Comparison of ENCODE assay signal across 8 mouse cellular contexts in genomic region chr19:23373287-23373686, GRCm38 (mm10).
DNase-seq lines count a peak whose midpoint lies in the region; ATAC-seq and TF ChIP-seq lines count a peak whose summit lies in the region.

No protein-coding gene starts in this region.

- 50% methylated on average over 8 of the region's 8 CpGs for WGBS in forebrain, embryonic 14.5 days
- WGBS in hindbrain, embryonic 11.5 days = 49% methylated on average over 8 of the region's 8 CpGs

- H3K4me2 ChIP-seq in forebrain, embryonic 14.5 days (ENCODE audit: low read length) = no peak overlapping the region
- H3K4me2 ChIP-seq in hindbrain, embryonic 11.5 days (replicated peaks; ENCODE audit: low read depth, low read length) = no peak overlapping the region

- TF ChIP-seq POLR2A in bone marrow macrophage, adult 2 months (IDR thresholded peaks at IDR 0.05; ENCODE audit: borderline replicate concordance, low read depth, low read length) = no peak

- H3K27me3 ChIP-seq in forebrain, embryonic 14.5 days (replicated peaks; ENCODE audit: control insufficient read depth, insufficient read depth, low read length) = no peaks in the 10 kb centered on the region
- H3K27me3 ChIP-seq in hindbrain, embryonic 11.5 days (ENCODE audit: control insufficient read depth, insufficient read depth, low read length) = no peaks in the 10 kb centered on the region

- no peaks in the 10 kb centered on the region for H3K9me3 ChIP-seq in forebrain, embryonic 14.5 days (replicated peaks; ENCODE audit: control insufficient read depth, low read length)
- no peaks in the 10 kb centered on the region for H3K9me3 ChIP-seq in hindbrain, embryonic 11.5 days (ENCODE audit: control insufficient read depth, low read length)

- TF ChIP-seq CTCF in bone marrow macrophage, adult 2 months (IDR thresholded peaks at IDR 0.05; ENCODE audit: low read depth, low read length) = peak; percentile 93

- H3K4me1 ChIP-seq in bone marrow macrophage, adult 2 months (ENCODE audit: control insufficient read depth, insufficient read depth, low read length) = 0 out of 2 replicates have a peak, but pooled peaks cover 2% of the 10 kb centered on the region
- H3K4me1 ChIP-seq in forebrain, embryonic 14.5 days (ENCODE audit: control insufficient read depth, insufficient read depth, low read length) = no peaks in the 10 kb centered on the region
- H3K4me1 ChIP-seq in hindbrain, embryonic 11.5 days (replicated peaks; ENCODE audit: control insufficient read depth, insufficient read depth, low read length) = no peaks in the 10 kb centered on the region

- H3K9ac ChIP-seq in forebrain, embryonic 14.5 days (ENCODE audit: low read length) = no peak overlapping the region
- no peak overlapping the region for H3K9ac ChIP-seq in hindbrain, embryonic 11.5 days (ENCODE audit: low read depth, low read length)

- H3K36me3 ChIP-seq in forebrain, embryonic 14.5 days (ENCODE audit: control insufficient read depth, insufficient read depth, low read length) = no peaks in the 10 kb centered on the region
- H3K36me3 ChIP-seq in hindbrain, embryonic 11.5 days (ENCODE audit: control insufficient read depth, insufficient read depth, low read length) = no peaks in the 10 kb centered on the region

- no peak overlapping the region for H3K4me3 ChIP-seq in bone marrow macrophage, adult 2 months (ENCODE audit: insufficient read depth, low read length)
- no peak overlapping the region for H3K4me3 ChIP-seq in forebrain, embryonic 14.5 days (ENCODE audit: low read depth, low read length)
- H3K4me3 ChIP-seq in hindbrain, embryonic 11.5 days (ENCODE audit: low read depth, low read length) = no peak overlapping the region

- DNase-seq in Muller cell, postnatal 12 days (ENCODE audit: inconsistent ontology term) = peak; percentile 47
- peak; percentile 80 for DNase-seq in forebrain, embryonic 14.5 days (ENCODE audit: low spot score)
- DNase-seq in hindbrain, embryonic 11.5 days (ENCODE audit: low spot score) = peak; percentile 83
- DNase-seq in layer of hippocampus, postnatal 25 days (ENCODE audit: extremely low spot score in 1 of 2, low spot score in 1 of 2) = peak; percentile 63 to 84
- DNase-seq in right cerebral cortex, postnatal 4 days = peak; percentile 91

- peak; percentile 20; the same call in 1 of the 2 replicates for ATAC-seq in forebrain, embryonic 14.5 days
- ATAC-seq in hindbrain, embryonic 11.5 days (ENCODE audit: low FRiP score) = peak; percentile 54; the same call in 1 of the 2 replicates
- ATAC-seq in megakaryocyte-erythroid progenitor cell, adult 5-6 weeks (replicated peaks; ENCODE audit: low FRiP score, low TSS enrichment, poor library complexity, severe bottlenecking) = peak; percentile 71
- no peak for ATAC-seq in activated CD4-positive, CD25-positive, alpha-beta regulatory T cell, adult 4 months

- H3K27ac ChIP-seq in bone marrow macrophage, adult 2 months (ENCODE audit: insufficient read depth, low read depth, low read length) = no peak overlapping the region
- H3K27ac ChIP-seq in forebrain, embryonic 14.5 days (ENCODE audit: low read depth, low read length) = no peak overlapping the region
- no peak overlapping the region for H3K27ac ChIP-seq in hindbrain, embryonic 11.5 days (ENCODE audit: low read depth, low read length)
